Mouse (Mus musculus) MEL (cell line): ENCODE measurements at regions not wholly inside any gene's neighbourhood (a gene's known extent, or its start where the extent isn't known, plus 50 kb on each side); places are given as distances from the start of the nearest gene placed in this dataset.

Experiments used
- TBP ChIP-seq: IDR thresholded peaks from 2 replicates; pipeline ENCODE4 v1.8.0; 2011; ENCODE audit warnings: low read depth, low read length, improper control_type of control experiment
- UBTF ChIP-seq: IDR thresholded peaks from 2 replicates; pipeline ENCODE4 v1.6.1; 2012; ENCODE audit warnings: low read depth, mild to moderate bottlenecking, inconsistent platforms, low read length, improper control_type of control experiment, moderate library complexity, borderline replicate concordance; ENCODE audit not compliant: insufficient read depth

DNA sequence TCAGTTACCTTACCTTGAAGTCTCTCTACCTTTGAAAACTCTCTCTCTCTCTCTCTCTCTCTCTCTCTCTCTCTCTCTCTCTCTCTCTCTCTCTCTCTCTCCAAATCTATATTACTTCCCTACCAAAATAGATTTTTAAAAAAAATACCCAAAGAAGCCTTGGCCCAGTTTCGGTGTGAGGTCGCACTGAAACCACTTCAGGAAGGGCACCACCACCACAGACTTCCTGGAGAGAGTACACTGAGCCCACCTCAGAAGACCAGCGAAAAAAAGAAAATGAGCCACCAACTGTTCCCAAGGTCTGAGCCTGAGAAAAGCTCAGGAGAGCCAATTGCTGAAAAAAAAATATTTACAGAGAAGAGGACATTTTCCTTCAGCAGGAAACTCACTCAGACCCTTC, 68.8 kb upstream of the Mafb start:
- no peak for TF ChIP-seq UBTF
- no peak for TF ChIP-seq TBP
